Mouse (Mus musculus) T-helper 17 cell (primary cell): ENCODE data around the gene Vrk3.

Experiments used
- in situ Hi-C, 2 experiments: fragments of 300-600 bp; cut with MboI, MseI; formaldehyde crosslinking; loops; 1 replicate in 1 of 2; 2 replicates in 1 of 2; pipeline ENCODE4 v1.15.1; 2025; ENCODE audit warnings: high pct_unique_total_duplicates in 2 of 2

Gene Vrk3

GRCm38 (mm10) chr7:44818164-44818563 is 70.0 kb downstream of the Vrk3 start:
- in situ Hi-C loops, result loop anchor here in 1 of 2 experiments (5.0 kb wide), 1 partner anchor 71 kb away; the partner anchor contains the start of gene Vrk3

- in situ Hi-C loops, result loop anchor here in 1 of 2 experiments (5.0 kb wide), 1 partner anchor 71 kb away; the partner anchor contains the start of gene Vrk3
Observed at GRCm38 (mm10) chr7:44818751-44819235, 70.6 kb downstream of the Vrk3 start.

GRCm38 (mm10) chr7:44819391-44819790 is 71.2 kb downstream of the Vrk3 start:
- in situ Hi-C loops, result loop anchor here in 1 of 2 experiments (5.0 kb wide), 1 partner anchor 72 kb away; the partner anchor contains the start of gene Vrk3

GRCm38 (mm10) chr7:44819863-44820262 is 71.7 kb downstream of the Vrk3 start:
- in situ Hi-C loops, result loop anchor here in 1 of 2 experiments (5.0 kb wide), 1 partner anchor 73 kb away; the partner anchor contains the start of gene Vrk3

- in situ Hi-C loops, result no loop called here
Observed at GRCm38 (mm10) chr7:44820525-44820924, 72.3 kb downstream of the Vrk3 start.

- in situ Hi-C loops, result no loop called here
Observed at GRCm38 (mm10) chr7:44821666-44822448, 73.6 kb downstream of the Vrk3 start.

GRCm38 (mm10) chr7:44823409-44823808 is 75.2 kb downstream of the Vrk3 start:
- in situ Hi-C loops, result no loop called here

GRCm38 (mm10) chr7:44824872-44825271 is 76.7 kb downstream of the Vrk3 start:
- in situ Hi-C loops, result loop anchor here in 1 of 2 experiments (5.0 kb wide), 1 partner anchor 103 kb away; no protein-coding TSS in a partner anchor

- in situ Hi-C loops, result loop anchor here in 1 of 2 experiments (5.0 kb wide), 1 partner anchor 104 kb away; no protein-coding TSS in a partner anchor
Observed at GRCm38 (mm10) chr7:44826771-44827170, 78.6 kb downstream of the Vrk3 start.
